Mouse (Mus musculus): ENCODE measurements around the gene Gabrg3.

Gabrg3 gene

DNA sequence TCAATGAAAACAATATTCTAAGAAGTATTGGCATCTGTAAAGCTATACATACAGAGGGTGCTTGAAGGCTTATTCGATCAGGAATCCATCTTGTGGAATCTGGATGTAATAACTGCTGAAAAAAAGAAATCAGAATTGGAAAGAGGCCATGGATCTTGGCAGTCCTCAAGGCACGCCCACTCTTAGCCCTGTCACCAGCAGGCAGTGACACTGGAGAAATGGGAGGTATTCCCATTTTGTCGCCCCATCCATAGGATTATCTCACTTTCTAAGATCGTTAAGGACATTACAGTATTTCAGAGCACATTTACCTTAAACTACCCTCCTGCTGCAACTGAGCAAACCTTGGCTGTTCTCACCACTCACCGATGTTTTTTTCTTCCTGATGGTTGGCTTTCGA is 657.8 kb downstream of the Gabrg3 start:
- no peak for DNase-seq (ENCODE audit: low read depth, low spot score)
